Mouse (Mus musculus) cerebellum, adult 2 months (tissue): ENCODE data around the gene Cdkn1a.
"Not testable (repeated sequence)": the region's sequence is repeated elsewhere in the genome, so short reads cannot be mapped to it uniquely, and the experiment has no call there.

Experiments used
- CTCF ChIP-seq: fragments of 200-500 bp; IDR thresholded peaks from 2 replicates; pipeline ENCODE4 v1.5.1; 2011; ENCODE audit warnings: low read depth, mild to moderate bottlenecking, control low read depth, low read length, moderate library complexity, borderline replicate concordance; ENCODE audit not compliant: insufficient read depth
- POLR2A ChIP-seq: fragments of 200-500 bp; IDR thresholded peaks from 2 replicates; pipeline ENCODE4 v1.6.1; 2011; ENCODE audit warnings: low read length, control low read depth, borderline replicate concordance; ENCODE audit not compliant: insufficient read depth

- TF ChIP-seq CTCF, POLR2A: not testable (repeated sequence)
Observed at GRCm38 (mm10) chr17:29041632-29042031, 49.1 kb upstream of the Cdkn1a start.
